Mouse (Mus musculus) midbrain, postnatal 0 days (tissue): ENCODE data around the gene Mark2. TPM values are rescaled to one million over a fixed set of nuclear protein-coding genes. Genes with fewer than 3 reads are reported as not detected.

ENCODE experiments used
- ATAC-seq: fragments of 200-750 bp; cut with Nextera tagmentation; 2 replicates; pipeline ENCODE4 v1.8.0; 2017; ENCODE audit warnings: moderate number of reproducible peaks, mild to moderate bottlenecking, moderate TSS enrichment, moderate library complexity; ENCODE audit not compliant: low FRiP score
- DNase-seq: peaks from one replicate; pipeline ENCODE4 v3.0.0-alpha.2; 2015; ENCODE audit warnings: low spot score
- H3K27ac ChIP-seq: fragments of 300-500 bp; sonication (generic); 2 replicates; pipeline ENCODE4 v1.5.1; 2014; ENCODE audit warnings: low read depth, mild to moderate bottlenecking, low read length, mixed read lengths
- H3K27me3 ChIP-seq: fragments of 300-500 bp; sonication (generic); 2 replicates; pipeline ENCODE4 v1.6.1; 2014; ENCODE audit warnings: low read length, control low read depth, mixed read lengths; ENCODE audit not compliant: insufficient read depth
- H3K36me3 ChIP-seq: fragments of 300-500 bp; sonication (generic); 2 replicates; pipeline ENCODE4 v1.6.1; 2014; ENCODE audit warnings: low read length, control low read depth, mixed read lengths; ENCODE audit not compliant: insufficient read depth
- H3K4me1 ChIP-seq: fragments of 300-500 bp; sonication (generic); 2 replicates; pipeline ENCODE4 v1.6.1; 2014; ENCODE audit warnings: mild to moderate bottlenecking, control low read depth, antibody characterized with exemption, low read length, mixed read lengths; ENCODE audit not compliant: insufficient read depth
- H3K4me2 ChIP-seq: fragments of 300-500 bp; sonication (generic); 2 replicates; pipeline ENCODE4 v1.6.1; 2014; ENCODE audit warnings: low read depth, mild to moderate bottlenecking, low read length, mixed read lengths; ENCODE audit not compliant: poor library complexity, severe bottlenecking
- H3K4me3 ChIP-seq: fragments of 300-500 bp; sonication (generic); 2 replicates; pipeline ENCODE4 v1.5.1; 2014; ENCODE audit warnings: low read depth, mild to moderate bottlenecking, low read length, moderate library complexity
- H3K9ac ChIP-seq: fragments of 300-500 bp; sonication (generic); replicated peaks from 2 replicates; pipeline ENCODE4 v1.6.1; 2014; ENCODE audit warnings: mild to moderate bottlenecking, low read length, moderate library complexity, mixed read lengths; ENCODE audit not compliant: poor library complexity, severe bottlenecking
- H3K9me3 ChIP-seq: fragments of 300-500 bp; sonication (generic); 2 replicates; pipeline ENCODE4 v1.6.1; 2016; ENCODE audit warnings: low read length, control low read depth
- CTCF ChIP-seq: IDR thresholded peaks from 2 replicates; pipeline ENCODE4 v1.5.1; 2016; ENCODE audit warnings: antibody characterized with exemption, mild to moderate bottlenecking
- WGBS: fragments of 180-500 bp; shearing (Covaris S2); extraction: QIAGEN DNeasy Blood & Tissue Kit; methylation state at CpG from one replicate; pipeline ENCODE4 v1.1.7; 2014; 5-methylcytosine and 5-hydroxymethylcytosine counted together
- polyA plus RNA-seq: library from polyadenylated mRNA; unstranded; fragments of >200 nt; fragmentation: Nextera tagmentation; extraction: Ambion mirVana; gene quantifications from 2 replicates; pipeline ENCODE4 v1.2.1, GENCODE M21; 2015
- total RNA-seq: library from RNA; depleted of rRNA; stranded (reverse); fragments of >200 nt; gene quantifications from 2 replicates; pipeline ENCODE4 v1.2.3, GENCODE M21; 2014

Gene Mark2
- total and polyA plus RNA-seq, 2 experiments from 2014 or later = 38.0 to 49.1 TPM

GRCm38 (mm10) chr19:7339026-7339425 lies 2.6 kb downstream of the Mark2 start:
- H3K36me3 ChIP-seq = peaks cover under 1% of the 10 kb centered on the region; the same call in 1 of the 2 replicates
- peak overlapping the region; percentile 90 for H3K4me2 ChIP-seq
- H3K4me3 ChIP-seq = peak overlapping the region; percentile 89; the same call in 1 of the 2 replicates
- 57% methylated on average over 5 of the region's 5 CpGs for WGBS
- H3K9me3 ChIP-seq = no peaks in the 10 kb centered on the region
- DNase-seq (peak; percentile 26), ATAC-seq (no peak)
- peak overlapping the region; percentile 48; the same call in 1 of the 2 replicates for H3K9ac ChIP-seq
- no peak overlapping the region for H3K27ac ChIP-seq
- no peaks in the 10 kb centered on the region for H3K27me3 ChIP-seq
- H3K4me1 ChIP-seq = peaks cover 21% of the 10 kb centered on the region
- no peak for TF ChIP-seq CTCF

- no peak for DNase-seq
- Histone ChIP-seq H3K9me3 (no peaks in the 10 kb centered on the region), H3K9ac (no peak overlapping the region), H3K4me2 (0 out of 2 replicates have a peak overlapping the region, but pooled peaks have one; percentile 90), H3K27ac (no peak overlapping the region), H3K36me3 (peaks cover 3% of the 10 kb centered on the region; the same call in 1 of the 2 replicates), H3K4me1 (peaks cover 21% of the 10 kb centered on the region), H3K4me3 (no peak overlapping the region), H3K27me3 (no peaks in the 10 kb centered on the region)
- 82% methylated on average over 2 of the region's 2 CpGs for WGBS
- no peak for TF ChIP-seq CTCF
- no peak for ATAC-seq
These were observed 3.8 kb downstream of the Mark2 start for GRCm38 (mm10) chr19:7337781-7338342.

DNA sequence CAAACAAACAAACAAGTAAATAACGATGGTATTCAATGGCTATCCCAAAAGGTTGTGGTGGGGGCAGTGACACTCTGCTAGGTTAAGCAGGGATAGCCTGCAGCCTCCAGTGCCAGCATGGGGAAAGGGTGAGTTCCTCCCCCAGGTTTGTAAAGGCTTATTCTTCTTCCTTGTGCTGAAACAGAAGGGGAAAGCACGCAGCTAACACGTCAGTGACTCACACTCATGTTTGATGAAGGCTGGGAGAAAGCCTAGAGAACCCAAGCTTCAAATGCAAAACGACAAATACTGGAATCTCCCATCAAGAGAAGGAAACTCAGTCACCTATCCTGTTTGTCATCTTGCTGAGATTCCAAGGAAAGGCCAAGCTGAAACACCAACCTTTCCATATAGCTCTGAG lies 6.0 kb downstream of the Mark2 start:
- DNase-seq (no peak), ATAC-seq (no peak)
- Histone ChIP-seq H3K36me3 (peaks cover 3% of the 10 kb centered on the region; the same call in 1 of the 2 replicates), H3K9me3 (no peaks in the 10 kb centered on the region), H3K9ac (no peak overlapping the region), H3K27ac (no peak overlapping the region), H3K4me3 (no peak overlapping the region), H3K4me2 (no peak overlapping the region), H3K27me3 (no peaks in the 10 kb centered on the region), H3K4me1 (peaks cover 21% of the 10 kb centered on the region)
- 86% methylated on average over 4 of the region's 4 CpGs for WGBS
- no peak for TF ChIP-seq CTCF

- Histone ChIP-seq H3K9ac (no peak overlapping the region), H3K4me2 (no peak overlapping the region), H3K27ac (no peak overlapping the region), H3K27me3 (no peaks in the 10 kb centered on the region), H3K9me3 (no peaks in the 10 kb centered on the region), H3K36me3 (peaks cover 3% of the 10 kb centered on the region; the same call in 1 of the 2 replicates), H3K4me3 (no peak overlapping the region), H3K4me1 (peaks cover 9% of the 10 kb centered on the region)
- 82% methylated on average over 2 of the region's 2 CpGs for WGBS
- no peak for DNase-seq
- TF ChIP-seq CTCF = no peak
- no peak for ATAC-seq
These were observed 7.6 kb downstream of the Mark2 start for GRCm38 (mm10) chr19:7334049-7334448.

DNA sequence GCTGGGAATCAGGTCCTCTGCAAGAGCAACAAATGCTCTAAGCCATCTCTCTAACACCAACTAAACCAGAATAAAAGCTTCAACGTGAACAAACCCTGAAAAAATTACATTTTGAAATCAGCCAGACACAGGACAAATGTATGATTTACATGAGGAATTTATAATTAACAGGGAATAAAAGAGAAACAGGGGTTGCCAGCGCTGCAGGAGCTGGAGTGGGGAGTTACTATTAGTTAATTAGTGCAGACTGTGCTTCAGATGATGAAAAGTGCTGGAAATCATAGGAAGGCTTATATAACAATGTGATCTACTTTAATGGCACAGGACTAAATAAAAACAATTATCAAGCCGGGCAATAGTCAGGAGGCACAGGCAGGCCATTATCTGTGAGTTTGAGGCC lies 20.3 kb downstream of the Mark2 start:
- Histone ChIP-seq H3K9ac (no peak overlapping the region), H3K27ac (no peak overlapping the region), H3K27me3 (no peaks in the 10 kb centered on the region), H3K4me2 (no peak overlapping the region), H3K4me1 (no peaks in the 10 kb centered on the region), H3K36me3 (no peaks in the 10 kb centered on the region), H3K9me3 (no peaks in the 10 kb centered on the region), H3K4me3 (no peak overlapping the region)
- 79% methylated on average over 3 of the region's 3 CpGs for WGBS
- no peak for ATAC-seq
- DNase-seq = no peak
- TF ChIP-seq CTCF = no peak

DNA sequence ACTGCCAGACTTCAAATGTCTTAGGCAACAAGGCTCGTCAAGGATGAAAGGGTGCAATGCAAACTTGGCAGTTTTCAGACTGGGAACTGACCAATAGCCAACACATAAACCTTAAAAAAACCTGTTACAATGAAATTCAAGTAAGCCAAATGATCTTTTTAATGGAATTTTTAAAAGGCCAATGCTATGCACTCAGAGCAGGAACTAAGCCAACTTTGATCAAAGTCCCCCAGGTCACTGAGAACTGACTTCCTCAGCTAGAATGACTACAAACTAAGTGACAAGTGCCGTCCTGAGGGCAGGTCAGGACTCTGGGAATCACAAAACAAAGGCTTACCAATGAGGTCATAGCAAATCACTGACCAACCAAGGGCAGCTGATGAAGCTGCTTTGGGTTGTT lies 21.5 kb downstream of the Mark2 start:
- Histone ChIP-seq H3K36me3 (no peaks in the 10 kb centered on the region), H3K9me3 (no peaks in the 10 kb centered on the region), H3K27ac (no peak overlapping the region), H3K4me3 (no peak overlapping the region), H3K4me2 (no peak overlapping the region), H3K9ac (no peak overlapping the region), H3K4me1 (no peaks in the 10 kb centered on the region), H3K27me3 (no peaks in the 10 kb centered on the region)
- TF ChIP-seq CTCF = no peak
- WGBS = 67% methylated on average over 2 of the region's 2 CpGs
- ATAC-seq (no peak), DNase-seq (no peak)
